Mouse (Mus musculus) forebrain, embryonic 13.5 days (tissue): Measurements from ENCODE around the gene Epha2. TPM values are rescaled to one million over a fixed set of nuclear protein-coding genes. Genes with fewer than 3 reads are reported as not detected.
A peak's percentile ranks its signal among the peaks of the same experiment; 100 is the strongest.

Experiments used
- ATAC-seq: fragments of 200-750 bp; cut with Nextera tagmentation; 2 replicates; pipeline ENCODE4 v1.8.0; 2017
- H3K27ac ChIP-seq: fragments of 300-500 bp; sonication (generic); 2 replicates; pipeline ENCODE4 v1.5.1; 2015; ENCODE audit warnings: inconsistent platforms, mild to moderate bottlenecking, moderate library complexity
- H3K27me3 ChIP-seq: fragments of 300-500 bp; sonication (generic); 2 replicates; pipeline ENCODE4 v1.6.1; 2015; ENCODE audit warnings: mild to moderate bottlenecking, inconsistent platforms
- H3K36me3 ChIP-seq: fragments of 300-500 bp; sonication (generic); 2 replicates; pipeline ENCODE4 v1.6.1; 2015; ENCODE audit warnings: mild to moderate bottlenecking, inconsistent platforms; ENCODE audit not compliant: poor library complexity, severe bottlenecking
- H3K4me1 ChIP-seq: fragments of 300-500 bp; sonication (generic); 2 replicates; pipeline ENCODE4 v1.6.1; 2015; ENCODE audit warnings: inconsistent platforms
- H3K4me2 ChIP-seq: fragments of 300-500 bp; sonication (generic); 2 replicates; pipeline ENCODE4 v1.6.1; 2015; ENCODE audit warnings: inconsistent platforms, mild to moderate bottlenecking, moderate library complexity
- H3K4me3 ChIP-seq: fragments of 300-500 bp; sonication (generic); 2 replicates; pipeline ENCODE4 v1.5.1; 2015; ENCODE audit warnings: mild to moderate bottlenecking, inconsistent platforms
- H3K9ac ChIP-seq: fragments of 300-500 bp; sonication (generic); 2 replicates; pipeline ENCODE4 v1.6.1; 2015; ENCODE audit warnings: mild to moderate bottlenecking, inconsistent platforms
- H3K9me3 ChIP-seq: fragments of 300-500 bp; sonication (generic); replicated peaks from 2 replicates; pipeline ENCODE4 v1.6.1; 2016; ENCODE audit warnings: inconsistent platforms
- WGBS: fragments of 180-500 bp; shearing (Covaris S2); methylation state at CpG from one replicate; pipeline ENCODE4 v1.1.7; 2015; 5-methylcytosine and 5-hydroxymethylcytosine counted together
- polyA plus RNA-seq: library from polyadenylated mRNA; unstranded; fragments of >200 nt; fragmentation: Nextera tagmentation; extraction: Ambion mirVana; gene quantifications from 2 replicates; pipeline ENCODE4 v1.2.1, GENCODE M21; 2015

The Epha2 gene
- polyA plus RNA-seq: 1.0 and 1.3 TPM in 2 replicates

DNA sequence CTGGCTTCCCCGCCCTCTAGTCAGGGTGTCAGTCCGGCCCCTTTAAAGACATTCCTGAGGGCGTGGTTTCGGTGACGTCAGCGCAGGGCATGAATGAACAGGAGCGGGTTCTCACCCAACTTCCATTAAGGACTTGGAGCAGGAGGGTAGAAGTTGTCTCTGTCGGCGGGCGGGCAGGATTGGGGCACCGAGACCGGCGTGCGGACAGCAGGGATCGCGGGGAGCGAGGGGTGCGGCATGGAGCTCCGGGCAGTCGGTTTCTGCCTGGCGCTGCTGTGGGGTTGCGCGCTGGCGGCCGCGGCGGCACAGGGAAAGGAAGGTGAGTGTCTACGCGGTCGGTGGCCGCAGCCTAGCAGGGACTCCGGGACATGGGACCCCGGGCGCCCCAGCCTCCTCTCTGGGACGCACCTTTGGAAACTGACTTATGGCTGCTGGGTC lies at the start of gene Epha2:
Epha2 (plus strand) TSS at position 125 of the 438 bp plus-strand sequence.
- WGBS: under 1% methylated on average over 35 of the region's 35 CpGs
- peaks cover 71% of the 10 kb centered on the region for H3K27me3 ChIP-seq
- H3K27ac ChIP-seq: no peak within 1 kb of the TSS
- no peaks in the 10 kb centered on the region for H3K36me3 ChIP-seq
- peak within 1 kb of the TSS; percentile 68 for H3K9ac ChIP-seq
- H3K4me3 ChIP-seq: peak within 1 kb of the TSS; percentile 58
- H3K9me3 ChIP-seq: no peaks in the 10 kb centered on the region
- H3K4me1 ChIP-seq: peaks cover 18% of the 10 kb centered on the region
- ATAC-seq: peak; percentile 75
- H3K4me2 ChIP-seq: peak within 1 kb of the TSS; percentile 96

DNA sequence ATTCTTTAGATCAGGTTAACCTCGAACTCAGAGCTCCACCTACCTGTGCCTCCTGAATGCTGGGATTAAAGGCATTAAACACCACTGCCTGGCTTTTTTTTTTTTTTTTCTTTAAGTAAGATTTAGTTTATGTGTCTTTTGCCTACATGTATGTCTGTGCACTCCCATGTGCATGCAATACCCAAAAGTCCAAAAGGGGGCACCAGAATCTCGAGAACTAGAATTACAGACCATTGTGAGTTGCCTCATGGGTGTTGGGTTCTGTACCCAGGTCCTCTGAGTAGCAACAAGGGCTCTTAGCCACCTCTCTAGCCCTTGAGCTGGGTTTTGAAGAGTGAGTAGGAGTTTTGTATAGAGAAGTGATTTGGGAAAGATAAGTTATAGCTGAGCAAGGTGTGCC lies 48.4 kb upstream of the Epha2 start:
- no peaks in the 10 kb centered on the region for H3K36me3 ChIP-seq
- peaks cover 28% of the 10 kb centered on the region for H3K27me3 ChIP-seq
- H3K27ac ChIP-seq: no peak overlapping the region
- H3K9me3 ChIP-seq: no peaks in the 10 kb centered on the region
- no peak overlapping the region for H3K4me3 ChIP-seq
- peaks cover 22% of the 10 kb centered on the region for H3K4me1 ChIP-seq
- no peak overlapping the region for H3K4me2 ChIP-seq
- no peak for ATAC-seq
- no peak overlapping the region for H3K9ac ChIP-seq
- WGBS: 69% methylated on average over 2 of the region's 2 CpGs

GRCm38 (mm10) chr4:141254234-141254633 lies 46.8 kb upstream of the Epha2 start:
- peaks cover 12% of the 10 kb centered on the region for H3K27me3 ChIP-seq
- no peak overlapping the region for H3K4me3 ChIP-seq
- no peak for ATAC-seq
- peaks cover 9% of the 10 kb centered on the region for H3K4me1 ChIP-seq
- no peak overlapping the region for H3K9ac ChIP-seq
- no peaks in the 10 kb centered on the region for H3K36me3 ChIP-seq
- H3K9me3 ChIP-seq: no peaks in the 10 kb centered on the region
- H3K4me2 ChIP-seq: no peak overlapping the region
- WGBS: 73% methylated on average over 16 of the region's 16 CpGs
- H3K27ac ChIP-seq: no peak overlapping the region

DNA sequence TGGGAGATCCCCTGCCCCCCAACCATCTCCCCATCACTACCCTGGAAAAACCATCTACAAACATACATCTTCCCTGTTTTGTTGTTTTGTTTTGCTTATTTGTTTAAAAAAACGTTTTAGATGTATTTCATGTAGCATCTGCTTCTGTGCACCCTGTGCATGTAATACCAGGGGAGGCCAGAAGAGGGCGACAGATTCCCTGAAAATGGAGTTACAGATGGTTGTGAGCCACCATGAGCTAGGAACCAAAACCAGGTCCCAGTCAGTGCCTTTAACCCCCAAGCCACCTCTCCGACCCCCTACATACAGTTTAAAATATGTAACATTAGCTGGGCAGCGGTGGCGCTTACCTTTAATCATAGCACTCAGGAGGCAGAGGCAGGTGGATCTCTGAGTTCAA lies 43.6 kb upstream of the Epha2 start:
- Histone ChIP-seq H3K27me3 (no peaks in the 10 kb centered on the region; the same call in 1 of the 2 replicates), H3K9ac (no peak overlapping the region), H3K4me1 (peaks cover 14% of the 10 kb centered on the region), H3K36me3 (no peaks in the 10 kb centered on the region), H3K27ac (no peak overlapping the region), H3K4me3 (no peak overlapping the region), H3K4me2 (no peak overlapping the region), H3K9me3 (no peaks in the 10 kb centered on the region)
- no peak for ATAC-seq
- 64% methylated on average over 5 of the region's 5 CpGs for WGBS

DNA sequence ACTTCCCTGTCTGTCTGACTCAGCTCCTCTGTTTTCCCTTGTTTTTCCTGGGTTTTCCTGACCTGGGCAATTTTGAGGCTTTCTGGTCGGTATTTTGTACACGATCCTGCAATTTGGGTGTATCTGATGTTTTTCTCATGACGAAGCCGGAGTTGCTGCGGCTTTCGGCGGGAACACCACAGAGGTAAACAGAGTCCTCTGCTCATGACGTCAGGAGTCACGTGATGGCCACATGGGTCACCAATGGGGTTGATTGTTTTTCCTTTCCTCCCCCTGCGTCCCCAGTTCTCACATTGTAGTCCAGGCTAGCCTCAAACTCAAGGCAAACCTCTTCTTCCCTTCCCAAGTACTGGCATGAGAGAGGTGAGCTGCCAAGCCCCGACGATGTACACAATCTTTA lies 41.6 kb upstream of the Epha2 start:
- H3K4me3 ChIP-seq: no peak overlapping the region

DNA sequence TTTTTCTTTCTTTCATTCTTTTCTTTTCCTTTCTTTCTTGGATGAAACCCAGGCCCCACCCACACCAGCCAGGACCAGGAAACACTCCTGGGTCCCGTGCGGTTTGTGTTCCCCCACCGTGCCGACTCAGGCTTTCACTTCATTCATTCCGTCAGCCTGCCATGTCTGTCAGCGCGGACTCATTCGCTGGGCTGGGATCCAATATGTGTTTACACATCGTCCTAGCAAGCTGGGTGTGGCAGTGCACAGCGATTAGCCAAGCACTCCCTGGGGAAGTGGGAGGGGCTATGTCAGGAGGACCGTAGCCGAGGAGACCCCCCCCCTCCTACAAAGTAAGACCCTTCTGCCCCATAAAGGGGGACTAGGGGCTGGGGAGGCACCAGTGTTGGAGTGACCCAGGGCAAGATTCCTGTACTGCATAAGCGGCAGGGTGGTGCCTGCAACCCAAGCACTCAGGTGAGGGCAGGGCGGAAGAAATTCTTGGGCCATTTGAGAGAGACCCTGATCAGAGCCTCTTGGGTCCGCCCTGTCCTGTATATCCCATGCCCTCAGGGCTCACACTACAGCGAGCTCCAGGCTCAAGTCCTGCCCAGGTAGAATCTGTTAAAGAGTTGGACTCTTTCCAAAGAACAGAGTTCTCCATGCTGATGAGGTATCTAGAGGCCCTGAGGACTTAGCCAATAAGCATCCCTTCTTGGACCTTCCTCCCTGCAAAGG lies 40.9 kb upstream of the Epha2 start:
- ATAC-seq: peak; percentile 53; the same call in 1 of the 2 replicates
- Histone ChIP-seq H3K4me3 (no peak overlapping the region), H3K27ac (no peak overlapping the region), H3K4me1 (peaks cover 5% of the 10 kb centered on the region; the same call in 1 of the 2 replicates), H3K36me3 (no peaks in the 10 kb centered on the region), H3K9me3 (no peaks in the 10 kb centered on the region), H3K9ac (no peak overlapping the region), H3K4me2 (peak overlapping the region; percentile 29), H3K27me3 (no peaks in the 10 kb centered on the region)
- WGBS: 57% methylated on average over 16 of the region's 16 CpGs

More for the DNA sequence above, 41.6 kb upstream of the Epha2 start:
- WGBS: 82% methylated on average over 12 of the region's 12 CpGs
- Histone ChIP-seq H3K4me1 (peaks cover 9% of the 10 kb centered on the region), H3K27me3 (no peaks in the 10 kb centered on the region), H3K9ac (no peak overlapping the region), H3K36me3 (no peaks in the 10 kb centered on the region), H3K9me3 (no peaks in the 10 kb centered on the region), H3K27ac (no peak overlapping the region; the same call in 1 of the 2 replicates), H3K4me2 (no peak overlapping the region)
- no peak for ATAC-seq

GRCm38 (mm10) chr4:141262906-141263637 lies 38.0 kb upstream of the Epha2 start:
- ATAC-seq: no peak
- Histone ChIP-seq H3K9me3 (peaks cover 4% of the 10 kb centered on the region; the same call in 1 of the 2 replicates), H3K4me3 (no peak overlapping the region), H3K4me1 (peaks cover 5% of the 10 kb centered on the region; the same call in 1 of the 2 replicates), H3K9ac (no peak overlapping the region), H3K27me3 (no peaks in the 10 kb centered on the region), H3K27ac (no peak overlapping the region), H3K36me3 (no peaks in the 10 kb centered on the region), H3K4me2 (no peak overlapping the region)
- WGBS: 79% methylated on average over 10 of the region's 10 CpGs

- Histone ChIP-seq H3K27me3 (no peaks in the 10 kb centered on the region), H3K9ac (no peak overlapping the region), H3K36me3 (no peaks in the 10 kb centered on the region), H3K4me2 (no peak overlapping the region), H3K4me3 (no peak overlapping the region), H3K9me3 (peaks cover 4% of the 10 kb centered on the region; the same call in 1 of the 2 replicates), H3K4me1 (no peaks in the 10 kb centered on the region), H3K27ac (no peak overlapping the region)
- no peak for ATAC-seq
- WGBS: 86% methylated on average over 3 of the region's 3 CpGs
Measured at GRCm38 (mm10) chr4:141265979-141266637, 34.9 kb upstream of the Epha2 start.

DNA sequence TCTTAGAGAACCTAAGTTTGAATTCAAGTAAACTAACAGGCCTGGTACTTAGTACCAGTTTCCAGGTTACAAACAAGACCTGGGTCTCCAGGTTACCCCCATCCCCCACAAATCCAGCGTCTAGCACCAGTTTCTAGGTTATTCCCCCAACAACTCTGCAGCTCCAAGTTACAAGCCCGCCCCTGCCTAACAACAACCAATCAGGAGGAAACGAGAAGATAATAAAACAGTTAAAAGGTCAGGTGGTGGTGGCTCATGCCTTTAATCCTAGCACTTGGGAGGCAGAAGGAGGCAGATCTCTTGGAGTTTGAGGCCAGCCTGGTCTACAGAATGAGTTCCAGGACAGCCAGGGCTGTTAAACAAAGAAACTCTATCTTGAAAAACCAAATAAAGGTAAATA lies 33.8 kb upstream of the Epha2 start:
- WGBS: 80% methylated on average over 3 of the region's 3 CpGs
- no peak overlapping the region for H3K4me2 ChIP-seq
- H3K4me1 ChIP-seq: no peaks in the 10 kb centered on the region
- no peak overlapping the region for H3K27ac ChIP-seq
- no peak for ATAC-seq
- H3K4me3 ChIP-seq: no peak overlapping the region
- 0 out of 2 replicates have a peak, but pooled peaks cover 5% of the 10 kb centered on the region for H3K27me3 ChIP-seq
- no peak overlapping the region for H3K9ac ChIP-seq
- peaks cover 4% of the 10 kb centered on the region; the same call in 1 of the 2 replicates for H3K9me3 ChIP-seq
- no peaks in the 10 kb centered on the region for H3K36me3 ChIP-seq

GRCm38 (mm10) chr4:141267837-141268236 lies 33.2 kb upstream of the Epha2 start:
- no peaks in the 10 kb centered on the region for H3K36me3 ChIP-seq
- no peak overlapping the region for H3K4me2 ChIP-seq
- 0 out of 2 replicates have a peak, but pooled peaks have one; percentile 53 for ATAC-seq
- no peak overlapping the region for H3K27ac ChIP-seq
- H3K9me3 ChIP-seq: peaks cover 4% of the 10 kb centered on the region; the same call in 1 of the 2 replicates
- H3K27me3 ChIP-seq: 0 out of 2 replicates have a peak, but pooled peaks cover 9% of the 10 kb centered on the region
- H3K4me3 ChIP-seq: no peak overlapping the region
- no peak overlapping the region for H3K9ac ChIP-seq
- 39% methylated on average over 9 of the region's 9 CpGs for WGBS
- no peaks in the 10 kb centered on the region for H3K4me1 ChIP-seq

DNA sequence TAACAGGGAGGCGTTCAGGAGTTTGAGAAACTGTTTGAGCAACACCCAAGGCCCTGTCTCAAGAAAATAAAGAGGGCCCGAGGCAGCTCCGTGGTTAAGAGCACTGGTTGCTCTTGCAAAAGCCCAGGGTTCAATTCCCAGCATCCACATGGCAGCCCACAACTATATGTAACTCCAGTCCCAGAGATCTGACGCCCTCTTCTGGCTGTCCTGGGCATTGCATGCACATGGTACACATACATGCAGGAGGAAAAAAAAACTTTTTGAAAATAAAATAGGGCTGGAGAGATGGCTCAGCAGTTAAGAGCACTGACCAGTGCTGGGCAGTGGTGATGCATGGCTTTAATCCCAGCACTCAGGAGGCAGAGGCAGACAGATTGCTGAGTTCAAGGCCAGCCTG lies 32.7 kb upstream of the Epha2 start:
- ATAC-seq: no peak
- 81% methylated on average over 4 of the region's 4 CpGs for WGBS
- no peaks in the 10 kb centered on the region for H3K36me3 ChIP-seq
- H3K9ac ChIP-seq: no peak overlapping the region
- H3K27ac ChIP-seq: no peak overlapping the region
- H3K4me3 ChIP-seq: no peak overlapping the region
- no peak overlapping the region for H3K4me2 ChIP-seq
- no peaks in the 10 kb centered on the region; the same call in 1 of the 2 replicates for H3K4me1 ChIP-seq
- peaks cover 4% of the 10 kb centered on the region; the same call in 1 of the 2 replicates for H3K9me3 ChIP-seq
- 0 out of 2 replicates have a peak, but pooled peaks cover 10% of the 10 kb centered on the region for H3K27me3 ChIP-seq
